Mouse (Mus musculus): Measurements from ENCODE around the gene Olfr1116. TPM values are rescaled to one million over a fixed set of nuclear protein-coding genes. Genes with fewer than 3 reads are reported as not detected.
"Not testable (repeated sequence)": the region's sequence is repeated elsewhere in the genome, so short reads cannot be mapped to it uniquely, and the experiment has no call there.

Gene Olfr1116
- polyA plus RNA-seq (2014; fragmentation: Nextera tagmentation; extraction: Ambion mirVana): not detected in 2 replicates

- DNase-seq (no peak), ATAC-seq (ENCODE audit: insufficient read depth) (no peak)
- Histone ChIP-seq H3K4me1 (ENCODE audit: insufficient read depth) (no peaks in the 10 kb centered on the region), H3K4me3 (ENCODE audit: low read depth, low read length) (no peak within 1 kb of the TSS), H3K9ac (no peak within 1 kb of the TSS), H3K27ac (ENCODE audit: low read depth) (no peak within 1 kb of the TSS), H3K27me3 (ENCODE audit: insufficient read depth, low read length) (no peaks in the 10 kb centered on the region), H3K9me3 (ENCODE audit: low read depth, low read length) (no peaks in the 10 kb centered on the region), H3K36me3 (ENCODE audit: insufficient read depth) (no peaks in the 10 kb centered on the region), H3K4me2 (no peak within 1 kb of the TSS)
- WGBS: 75% methylated on average over 1 of the region's 1 CpGs
- TF ChIP-seq CTCF (IDR thresholded peaks at IDR 0.05; ENCODE audit: low read depth): no peak
Measured at GRCm38 (mm10) chr2:87267234-87267633, at the start of gene Olfr1116. TSS of gene Olfr1116 (plus strand) at chr2:87267534.

GRCm38 (mm10) chr2:87247713-87248112, 19.6 kb upstream of the Olfr1116 start, which contains the start of gene Olfr1115:
TSS of gene Olfr1115 (plus strand) at chr2:87248013.
- no peak within 1 kb of the TSS for H3K9ac ChIP-seq
- no peaks in the 10 kb centered on the region for H3K4me1 ChIP-seq (ENCODE audit: insufficient read depth)
- H3K36me3 ChIP-seq (ENCODE audit: insufficient read depth): no peaks in the 10 kb centered on the region
- H3K27ac ChIP-seq (ENCODE audit: low read depth): no peak within 1 kb of the TSS
- no peak within 1 kb of the TSS for H3K4me2 ChIP-seq
- WGBS: 86% methylated on average over 2 of the region's 2 CpGs
- H3K9me3 ChIP-seq (ENCODE audit: low read depth, low read length): no peaks in the 10 kb centered on the region
- no peak for ATAC-seq (ENCODE audit: insufficient read depth)
- no peak for TF ChIP-seq CTCF (IDR thresholded peaks at IDR 0.05; ENCODE audit: low read depth)
- no peak for DNase-seq
- H3K4me3 ChIP-seq (ENCODE audit: low read depth, low read length): no peak within 1 kb of the TSS
- no peaks in the 10 kb centered on the region for H3K27me3 ChIP-seq (ENCODE audit: insufficient read depth, low read length)

DNA sequence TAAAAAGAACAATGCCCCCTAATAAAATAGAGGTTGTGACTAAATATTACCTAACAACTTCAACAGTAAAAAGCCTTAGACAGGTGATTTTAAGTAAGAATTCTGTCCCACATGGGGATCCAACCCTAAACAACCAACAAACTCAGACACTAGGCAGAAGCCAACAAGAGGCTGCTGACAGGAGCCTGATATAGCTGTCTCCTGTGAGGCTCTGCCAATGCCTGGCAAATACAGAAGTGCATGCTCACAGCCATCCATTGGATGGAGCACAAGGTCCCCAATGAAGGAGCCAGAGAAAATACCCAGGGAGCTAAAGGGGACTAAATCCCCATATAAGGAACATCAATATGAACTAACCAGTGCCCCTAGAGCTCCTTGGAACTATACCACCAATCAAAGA, 26.6 kb downstream of the Olfr1116 start:
- not testable (repeated sequence) for H3K4me1 ChIP-seq (ENCODE audit: insufficient read depth); H3K27ac ChIP-seq (ENCODE audit: low read depth); H3K9me3 ChIP-seq (ENCODE audit: low read depth, low read length); H3K9ac ChIP-seq; DNase-seq; H3K4me2 ChIP-seq; H3K4me3 ChIP-seq (ENCODE audit: low read depth, low read length); ATAC-seq (ENCODE audit: insufficient read depth); H3K27me3 ChIP-seq (ENCODE audit: insufficient read depth, low read length); H3K36me3 ChIP-seq (ENCODE audit: insufficient read depth)

DNA sequence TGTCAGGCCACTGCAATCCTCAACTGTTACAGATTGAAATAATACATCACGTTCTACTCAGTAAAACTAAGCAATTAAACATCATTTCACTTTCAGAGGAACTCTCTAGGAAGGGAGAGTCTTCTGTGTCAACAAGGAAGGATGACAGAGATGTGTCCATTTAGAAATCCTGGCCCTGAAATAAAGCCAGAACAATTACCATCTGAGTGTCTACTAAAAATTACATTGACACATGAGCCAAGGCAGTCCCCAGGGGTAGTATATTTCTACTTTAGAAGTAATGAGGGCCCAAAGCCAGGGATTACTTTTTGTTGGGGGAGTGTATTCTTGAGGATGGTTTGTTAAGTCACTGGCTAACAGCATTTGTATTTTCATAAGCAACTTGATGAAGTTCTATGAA, 39.9 kb downstream of the Olfr1116 start, which contains the start of gene Olfr1118:
Olfr1118 (plus strand) TSS at position 301 of the 400 bp plus-strand sequence.
- no peak for ATAC-seq (ENCODE audit: insufficient read depth)
- no peaks in the 10 kb centered on the region for H3K4me1 ChIP-seq (ENCODE audit: insufficient read depth)
- no peak for TF ChIP-seq CTCF (IDR thresholded peaks at IDR 0.05; ENCODE audit: low read depth)
- no peaks in the 10 kb centered on the region for H3K36me3 ChIP-seq (ENCODE audit: insufficient read depth)
- no peaks in the 10 kb centered on the region for H3K9me3 ChIP-seq (ENCODE audit: low read depth, low read length)
- H3K4me2 ChIP-seq: no peak within 1 kb of the TSS
- H3K9ac ChIP-seq: no peak within 1 kb of the TSS
- DNase-seq: no peak
- 76% methylated on average over 1 of the region's 1 CpGs for WGBS
- H3K27me3 ChIP-seq (ENCODE audit: insufficient read depth, low read length): no peaks in the 10 kb centered on the region
- no peak within 1 kb of the TSS for H3K27ac ChIP-seq (ENCODE audit: low read depth)
- H3K4me3 ChIP-seq (ENCODE audit: low read depth, low read length): no peak within 1 kb of the TSS

Small RNA genes lying within 50 kb of the gene (microRNA-seq; reads per million reads assigned to microRNA genes)
- gene Gm27438 (ENCODE audit: borderline number of aligned reads): not detected

Other genes starting within 250 kb of the Olfr1116 start
- not detected in 2 replicates for gene Olfr1104, start 240.5 kb upstream of the Olfr1116 start, polyA plus RNA-seq (2014; fragmentation: Nextera tagmentation; extraction: Ambion mirVana)
- gene Olfr1105, start 231.0 kb upstream of the Olfr1116 start, polyA plus RNA-seq (2014; fragmentation: Nextera tagmentation; extraction: Ambion mirVana): not detected in 2 replicates
- gene Olfr1106, start 215.3 kb upstream of the Olfr1116 start, polyA plus RNA-seq (2014; fragmentation: Nextera tagmentation; extraction: Ambion mirVana): not detected in 2 replicates
- not detected in 2 replicates for gene Olfr1107, start 191.7 kb upstream of the Olfr1116 start, polyA plus RNA-seq (2014; fragmentation: Nextera tagmentation; extraction: Ambion mirVana)
- not detected in 2 replicates for gene Olfr1109, start 171.5 kb upstream of the Olfr1116 start, polyA plus RNA-seq (2014; fragmentation: Nextera tagmentation; extraction: Ambion mirVana)
- not detected in 2 replicates for gene Olfr259, start 153.0 kb upstream of the Olfr1116 start, polyA plus RNA-seq (2014; fragmentation: Nextera tagmentation; extraction: Ambion mirVana)
- not detected in 2 replicates for gene Olfr1110, start 127.2 kb upstream of the Olfr1116 start, polyA plus RNA-seq (2014; fragmentation: Nextera tagmentation; extraction: Ambion mirVana)
- not detected in 2 replicates for gene Olfr1111, start 114.9 kb upstream of the Olfr1116 start, polyA plus RNA-seq (2014; fragmentation: Nextera tagmentation; extraction: Ambion mirVana)
- not detected in 2 replicates for gene Olfr1112, start 79.7 kb upstream of the Olfr1116 start, polyA plus RNA-seq (2014; fragmentation: Nextera tagmentation; extraction: Ambion mirVana)
- gene Olfr1113, start 58.6 kb upstream of the Olfr1116 start, polyA plus RNA-seq (2014; fragmentation: Nextera tagmentation; extraction: Ambion mirVana): not detected in 2 replicates
- gene Olfr1115, start 19.5 kb upstream of the Olfr1116 start, polyA plus RNA-seq (2014; fragmentation: Nextera tagmentation; extraction: Ambion mirVana): not detected in 2 replicates
- not detected in 2 replicates for gene Olfr1118, start 40.0 kb downstream of the Olfr1116 start, polyA plus RNA-seq (2014; fragmentation: Nextera tagmentation; extraction: Ambion mirVana)
- not detected in 2 replicates for gene Olfr1120, start 87.3 kb downstream of the Olfr1116 start, polyA plus RNA-seq (2014; fragmentation: Nextera tagmentation; extraction: Ambion mirVana)
- gene Olfr1121, start 102.4 kb downstream of the Olfr1116 start, polyA plus RNA-seq (2014; fragmentation: Nextera tagmentation; extraction: Ambion mirVana): not detected in 2 replicates
- gene Olfr1122, start 118.3 kb downstream of the Olfr1116 start, polyA plus RNA-seq (2014; fragmentation: Nextera tagmentation; extraction: Ambion mirVana): not detected in 2 replicates
- not detected in 2 replicates for gene Olfr1123, start 149.1 kb downstream of the Olfr1116 start, polyA plus RNA-seq (2014; fragmentation: Nextera tagmentation; extraction: Ambion mirVana)
- gene Olfr1124, start 162.7 kb downstream of the Olfr1116 start, polyA plus RNA-seq (2014; fragmentation: Nextera tagmentation; extraction: Ambion mirVana): not detected in 2 replicates
- gene Olfr1126, start 186.4 kb downstream of the Olfr1116 start, polyA plus RNA-seq (2014; fragmentation: Nextera tagmentation; extraction: Ambion mirVana): not detected in 2 replicates
- not detected in 2 replicates for gene Pramel7, start 229.6 kb downstream of the Olfr1116 start, polyA plus RNA-seq (2014; fragmentation: Nextera tagmentation; extraction: Ambion mirVana)
- gene Pramel6, start 239.0 kb downstream of the Olfr1116 start, polyA plus RNA-seq (2014; fragmentation: Nextera tagmentation; extraction: Ambion mirVana): not detected in 2 replicates